Mouse (Mus musculus) cerebellum, adult 11-12 months (tissue): Measurements from ENCODE around the gene Lin7a.
"Not testable (repeated sequence)": the region's sequence is repeated elsewhere in the genome, so short reads cannot be mapped to it uniquely, and the experiment has no call there.

ENCODE experiments used
- DNase-seq: peaks from one replicate; pipeline ENCODE4 v3.0.0; 2022

Lin7a gene

GRCm38 (mm10) chr10:107237736-107238135 is 33.8 kb upstream of the Lin7a start:
- no peak for DNase-seq

- DNase-seq: no peak
Measured at GRCm38 (mm10) chr10:107238151-107238860, 33.2 kb upstream of the Lin7a start.

GRCm38 (mm10) chr10:107238861-107239435 is 32.5 kb upstream of the Lin7a start:
- DNase-seq: no peak

GRCm38 (mm10) chr10:107239651-107240330 is 31.7 kb upstream of the Lin7a start:
- DNase-seq: no peak

- DNase-seq: no peak
Measured at GRCm38 (mm10) chr10:107240446-107240845, 31.0 kb upstream of the Lin7a start.

- no peak for DNase-seq
Measured at GRCm38 (mm10) chr10:107240986-107241385, 30.5 kb upstream of the Lin7a start.

- DNase-seq: no peak
Measured at GRCm38 (mm10) chr10:107241406-107241805, 30.1 kb upstream of the Lin7a start.

- DNase-seq: not testable (repeated sequence)
Measured at GRCm38 (mm10) chr10:107241999-107242398, 29.5 kb upstream of the Lin7a start.

GRCm38 (mm10) chr10:107242696-107243400 is 28.6 kb upstream of the Lin7a start:
- DNase-seq: no peak

GRCm38 (mm10) chr10:107244211-107244610 is 27.3 kb upstream of the Lin7a start:
- no peak for DNase-seq

GRCm38 (mm10) chr10:107244691-107245530 is 26.6 kb upstream of the Lin7a start:
- no peak for DNase-seq

- DNase-seq: no peak
Measured at GRCm38 (mm10) chr10:107245531-107245840, 26.0 kb upstream of the Lin7a start.

GRCm38 (mm10) chr10:107245961-107246460 is 25.5 kb upstream of the Lin7a start:
- DNase-seq: no peak

- DNase-seq: no peak
Measured at GRCm38 (mm10) chr10:107247001-107247670, 24.4 kb upstream of the Lin7a start.

GRCm38 (mm10) chr10:107248481-107248880 is 23.0 kb upstream of the Lin7a start:
- DNase-seq: no peak

GRCm38 (mm10) chr10:107249056-107249455 is 22.4 kb upstream of the Lin7a start:
- no peak for DNase-seq

- DNase-seq: no peak
Measured at GRCm38 (mm10) chr10:107249606-107250186, 21.8 kb upstream of the Lin7a start.

GRCm38 (mm10) chr10:107250346-107251210 is 20.9 kb upstream of the Lin7a start:
- no peak for DNase-seq

- no peak for DNase-seq
Measured at GRCm38 (mm10) chr10:107251271-107251670, 20.2 kb upstream of the Lin7a start.

GRCm38 (mm10) chr10:107251801-107252502 is 19.5 kb upstream of the Lin7a start:
- DNase-seq: no peak
